Mouse (Mus musculus) megakaryocyte, embryonic 14.5 days (primary cell): ENCODE results near the gene Myom1.

Source experiments
- FLI1 ChIP-seq: IDR thresholded peaks from 2 replicates; pipeline ENCODE4 v1.6.1; 2012; ENCODE audit warnings: low read length, inconsistent platforms, mixed read lengths
- GATA1 ChIP-seq: IDR thresholded peaks from 3 replicates; pipeline ENCODE4 v1.6.1; 2012; ENCODE audit warnings: mixed read lengths, low read length, inconsistent platforms, borderline replicate concordance

DNA sequence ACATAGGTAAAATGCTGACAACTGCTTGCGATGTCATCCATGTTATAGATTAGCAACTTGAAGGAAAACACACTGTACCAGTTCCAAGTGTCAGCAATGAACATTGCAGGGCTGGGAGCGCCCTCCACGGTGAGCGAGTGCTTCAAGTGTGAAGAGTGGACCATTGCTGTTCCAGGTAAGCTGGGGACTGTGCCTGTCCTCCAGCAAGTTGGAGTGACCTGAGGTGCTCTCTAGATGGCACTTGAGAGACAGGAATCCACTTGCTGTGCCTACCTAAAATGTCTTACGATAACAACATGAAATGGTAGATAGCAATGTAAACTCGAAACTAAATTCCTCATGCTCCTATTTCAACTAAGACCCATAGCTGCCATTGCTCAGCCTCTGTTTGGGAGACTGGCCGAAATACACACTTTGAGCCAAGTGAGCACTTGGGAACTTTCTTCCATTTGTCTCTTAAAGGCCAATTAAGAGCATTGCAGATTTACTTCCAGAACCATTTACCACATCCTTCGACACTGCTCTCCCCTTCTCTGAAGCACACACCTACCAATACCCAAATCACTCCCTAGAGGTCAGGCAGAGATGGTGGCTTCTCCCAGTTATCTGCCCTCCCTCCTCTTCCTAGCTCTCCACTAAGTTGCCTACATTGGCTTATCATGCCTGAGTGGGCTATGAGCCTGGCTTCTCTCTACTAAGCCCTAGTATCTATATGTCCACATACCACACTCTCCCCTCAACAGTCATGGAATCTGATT, 85.1 kb downstream of the Myom1 start:
- TF ChIP-seq GATA1 (no peak), FLI1 (no peak)
